Mouse (Mus musculus) testis, adult 10 weeks (tissue): ENCODE results near the gene Gm13102. TPM values are rescaled to one million over a fixed set of nuclear protein-coding genes. Genes with fewer than 3 reads are reported as not detected.

Experiments
- polyA plus RNA-seq: library from polyadenylated mRNA; stranded (reverse); fragments of 350-450 nt; fragmentation: Illumina TruSeq; extraction: RNeasy Lipid Tissue Mini Kit (QIAGEN cat#74804); gene quantifications from one replicate; pipeline ENCODE4 v1.2.3, GENCODE M21; 2014; ENCODE audit warnings: low read depth, low replicate concordance

The Gm13102 gene
- polyA plus RNA-seq, result not detected

DNA sequence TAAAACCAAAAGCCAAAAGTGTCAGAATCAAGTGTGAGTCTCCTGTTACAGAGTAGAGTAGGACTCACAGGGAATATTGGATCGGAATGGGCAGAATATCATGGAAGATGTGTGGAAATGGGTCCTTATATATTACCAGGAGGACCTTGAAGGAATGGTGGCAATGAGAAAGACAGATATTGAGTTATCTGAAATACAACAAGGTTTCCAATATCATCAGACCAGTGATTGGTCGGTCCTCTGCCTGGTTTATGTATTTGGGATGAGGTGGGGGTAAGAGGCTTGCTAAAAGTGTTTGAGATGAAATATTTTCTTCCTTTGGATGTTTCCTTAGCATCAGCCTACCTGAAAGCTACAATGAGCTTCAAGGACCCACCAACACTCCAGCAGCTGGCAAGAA, at the start of gene Gm13102:
Gene Gm13102 (plus strand): TSS at position 301 of the 400 bp plus-strand sequence.

DNA sequence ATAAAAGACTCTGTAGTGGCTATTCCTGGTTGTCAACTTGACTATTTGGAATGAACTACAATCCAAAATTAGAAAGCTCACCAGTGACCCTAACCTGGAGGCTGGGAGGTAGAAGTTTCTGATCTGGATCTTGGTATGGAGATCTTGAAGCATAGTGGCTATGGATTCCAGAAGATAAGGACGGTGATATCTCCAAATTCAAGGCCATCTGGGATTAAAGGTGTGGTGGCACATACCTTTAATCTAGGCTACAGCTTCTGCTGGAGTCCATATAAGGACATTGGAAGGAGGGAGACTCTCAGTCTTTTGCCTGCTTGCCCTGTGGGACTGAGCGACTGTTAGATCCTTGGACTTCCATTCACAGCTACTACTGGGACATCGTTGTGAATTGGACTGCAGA, 47.4 kb upstream of the Gm13102 start, which contains the start of gene Pramel4:
Gene Pramel4 (plus strand): TSS at position 301 of the 400 bp plus-strand sequence.

Other genes with a start within 250 kb of the Gm13102 start
- not detected for gene Pramef6, start 206.1 kb upstream of the Gm13102 start, polyA plus RNA-seq
- not detected for gene Pramef25, start 155.5 kb upstream of the Gm13102 start, polyA plus RNA-seq
- gene Gm13101, start 139.5 kb upstream of the Gm13102 start, polyA plus RNA-seq, result 0.41 TPM
- not detected for gene Pramef17, start 112.1 kb upstream of the Gm13102 start, polyA plus RNA-seq
- gene Pramel4, start 47.3 kb upstream of the Gm13102 start, polyA plus RNA-seq, result 0.08 TPM
- gene Oog3, start 56.2 kb downstream of the Gm13102 start, polyA plus RNA-seq, result not detected
- not detected for gene Oog2, start 84.2 kb downstream of the Gm13102 start, polyA plus RNA-seq
- gene C87977, start 106.8 kb downstream of the Gm13102 start, polyA plus RNA-seq, result not detected
- gene Pramel5, start 174.0 kb downstream of the Gm13102 start, polyA plus RNA-seq, result not detected
- not detected for gene Gm13128, start 223.8 kb downstream of the Gm13102 start, polyA plus RNA-seq